Mouse (Mus musculus): ENCODE measurements at regions not wholly inside any gene's neighbourhood (a gene's known extent, or its start where the extent isn't known, plus 50 kb on each side); places are given as distances from the start of the nearest gene placed in this dataset.

- no peak for TF ChIP-seq POLR2A (IDR thresholded peaks at IDR 0.05; ENCODE audit: borderline replicate concordance, control insufficient read depth, low read depth, low read length)
- no peak for TF ChIP-seq CTCF (IDR thresholded peaks at IDR 0.05; ENCODE audit: control insufficient read depth, insufficient read depth, low read length)
These were observed 121.6 kb upstream of the Xylt1 start for GRCm38 (mm10) chr7:117259151-117259550.
